Mouse (Mus musculus): ENCODE results near the gene Clip3.

Clip3 gene

DNA sequence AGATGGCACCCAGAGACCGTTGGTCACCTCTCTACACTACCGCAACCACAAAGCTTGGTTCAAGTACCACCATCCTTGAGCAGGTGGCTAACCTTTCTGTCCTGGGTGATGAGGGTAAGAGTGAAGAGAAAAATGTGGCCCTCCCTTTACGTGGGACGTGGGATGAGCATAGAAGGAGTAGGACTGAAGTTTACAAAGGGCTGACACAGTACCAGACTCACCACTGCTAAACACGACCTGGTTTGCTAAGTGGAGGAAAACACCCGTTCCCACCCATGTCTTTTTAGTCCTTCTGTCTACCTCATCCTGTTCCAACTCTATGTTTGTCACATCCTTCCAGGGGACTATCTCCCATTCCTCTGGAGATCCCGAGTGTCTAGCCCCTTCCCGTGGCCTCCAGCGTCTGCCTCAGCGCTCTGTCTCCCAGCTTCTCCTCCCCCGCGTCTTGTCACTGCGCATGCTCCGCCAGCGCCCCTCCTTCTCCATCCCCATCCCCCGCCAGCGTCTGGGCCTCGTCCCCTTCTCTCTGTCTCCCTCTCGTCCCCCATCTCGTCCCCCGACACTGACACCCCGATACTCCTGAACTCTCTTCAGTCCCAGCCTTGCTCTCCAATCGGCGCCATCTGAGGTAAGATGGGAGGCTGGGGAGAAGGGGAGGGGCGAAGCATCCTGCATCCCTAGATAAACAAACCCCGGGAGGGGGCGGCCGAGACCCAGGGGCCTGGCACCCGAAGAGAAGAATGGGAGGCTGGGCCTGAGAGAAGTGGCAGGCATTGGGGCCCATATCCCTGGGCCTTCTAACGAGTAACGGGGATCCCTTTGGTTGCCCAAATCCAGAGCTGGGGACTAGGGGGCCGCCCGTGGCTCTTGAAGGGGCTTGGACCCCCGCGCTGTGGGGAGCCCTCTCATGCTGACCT, at the start of gene Clip3:
TSS of gene Clip3 (plus strand) at position 514 of the 917 bp plus-strand sequence.
- peak in 1 of 2 experiments; percentile 63 for DNase-seq

DNA sequence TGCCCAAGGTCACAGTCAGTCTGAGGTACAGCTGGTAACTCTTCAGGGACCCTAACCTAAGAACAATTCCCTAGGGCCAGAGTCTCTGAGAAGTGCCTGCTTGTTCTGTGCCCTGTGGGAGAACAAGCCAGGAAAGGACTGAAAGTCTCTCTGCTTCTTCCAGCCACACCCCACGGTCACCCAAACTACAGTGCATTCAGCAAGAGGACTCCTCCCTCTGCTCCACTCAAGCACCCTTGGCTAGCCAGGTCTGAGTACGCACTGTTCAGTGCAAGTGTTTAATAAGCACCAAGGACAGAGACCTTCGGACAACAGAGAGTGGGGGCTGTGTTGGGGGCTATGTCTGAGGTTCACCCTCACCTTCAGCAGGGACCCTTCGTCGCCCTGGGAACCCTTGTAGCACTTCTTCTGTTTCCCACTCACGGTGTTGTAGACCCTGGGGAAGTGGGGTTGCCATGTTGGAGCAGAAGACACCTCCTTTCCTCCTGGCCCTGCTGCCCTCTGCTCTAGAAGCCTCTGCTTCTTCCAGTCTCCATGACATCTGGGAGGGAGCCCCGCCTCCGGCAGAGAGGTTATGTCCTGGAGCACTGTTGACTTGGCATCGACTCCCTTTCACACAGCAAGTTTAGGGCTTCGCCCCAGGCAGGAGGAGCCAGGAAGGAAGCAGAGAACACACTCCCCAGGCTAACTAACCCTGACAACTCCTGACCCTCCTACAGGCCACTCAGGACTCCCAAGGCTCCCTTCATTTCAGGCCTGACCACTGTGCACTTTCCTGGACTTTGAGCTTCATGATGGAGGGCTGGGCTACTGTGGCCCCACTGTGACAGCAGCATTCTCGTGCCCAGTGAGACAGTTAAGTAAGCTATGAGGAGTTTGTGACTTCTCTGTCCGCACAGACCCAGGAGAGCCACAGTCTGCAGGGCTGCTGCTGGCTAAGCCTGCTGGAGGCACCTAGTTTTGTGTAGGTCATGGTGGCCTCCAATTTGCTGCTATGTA, 39.3 kb upstream of the Clip3 start:
- peak; percentile 80 to 81 for DNase-seq

DNA sequence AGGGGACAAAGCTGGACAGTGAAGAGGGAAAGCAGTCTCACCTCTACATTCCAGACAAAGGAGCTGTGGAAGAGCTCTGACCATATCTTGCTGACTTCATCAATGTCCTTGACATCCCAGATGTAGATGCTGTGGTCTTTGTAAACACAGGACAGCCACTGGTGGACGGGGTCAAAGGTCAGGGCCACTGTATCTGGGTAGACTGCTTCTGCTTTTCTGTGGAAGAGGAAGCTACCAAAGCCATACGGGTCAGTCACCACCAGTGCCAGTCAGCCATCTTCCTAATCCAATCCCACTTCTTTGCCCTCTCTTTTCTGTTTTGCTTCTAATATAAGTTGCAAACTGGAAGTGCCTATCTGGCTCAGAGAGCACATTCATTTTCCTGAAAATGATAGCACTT, 26.5 kb upstream of the Clip3 start:
- peak in 1 of 2 experiments; percentile 13 for DNase-seq

DNA sequence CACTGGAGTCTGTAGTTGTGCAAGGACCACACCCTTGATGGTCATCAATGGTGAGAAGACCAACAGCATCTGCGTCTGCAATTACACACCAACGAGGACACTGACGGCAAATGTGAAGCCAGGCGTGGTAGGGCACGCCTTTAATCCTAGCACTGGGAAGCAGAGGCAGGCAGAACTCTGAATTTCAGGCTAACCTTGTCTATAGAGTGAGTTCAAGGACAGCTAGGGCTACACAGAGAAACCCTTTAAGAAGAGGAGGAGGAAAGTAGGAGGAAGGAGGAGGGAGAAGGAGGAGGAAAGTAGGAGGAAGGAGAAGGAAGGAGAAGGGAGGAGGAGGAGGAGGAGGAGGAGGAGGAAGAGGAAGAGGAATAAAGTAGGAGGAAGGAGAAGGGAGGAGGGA, 26.0 kb upstream of the Clip3 start:
- no peak for DNase-seq

DNA sequence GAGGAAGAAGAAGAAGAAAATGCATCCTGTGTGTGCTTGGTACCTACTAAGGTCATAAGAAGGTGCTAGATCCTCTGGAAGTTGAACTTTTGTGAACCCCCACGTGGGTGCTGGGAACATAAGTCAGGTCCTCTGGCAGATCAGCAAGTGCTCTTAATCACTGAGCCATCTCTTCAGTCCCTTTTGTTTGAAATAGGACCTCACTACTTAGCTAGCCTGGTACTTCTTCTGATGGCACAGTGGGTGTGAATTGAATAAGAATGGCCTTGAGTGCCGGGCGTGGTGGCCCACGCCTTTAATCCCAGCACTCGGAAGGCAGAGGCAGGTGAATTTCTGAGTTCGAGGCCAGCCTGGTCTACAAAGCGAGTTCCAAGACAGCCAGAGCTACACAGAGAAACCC, 25.6 kb upstream of the Clip3 start:
- DNase-seq, result no peak

DNA sequence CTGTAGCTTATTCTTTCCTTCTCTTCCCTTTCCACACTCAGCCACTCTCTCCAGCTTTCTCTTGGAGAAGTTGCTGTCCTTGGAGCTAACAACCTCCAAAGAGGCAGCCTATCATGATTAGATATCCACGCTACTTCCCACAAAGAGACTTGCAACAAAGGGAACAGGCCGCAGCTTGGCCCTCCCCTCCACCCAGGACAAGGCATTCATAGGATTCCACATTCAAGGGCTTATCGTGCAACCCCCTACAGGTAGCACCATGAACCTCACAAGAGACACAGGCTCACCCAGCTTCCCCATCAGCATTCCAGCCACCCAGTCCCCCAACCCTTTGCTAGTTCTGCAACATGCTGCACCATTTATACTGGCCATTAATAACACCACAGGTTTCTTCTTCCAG, 24.7 kb upstream of the Clip3 start:
- no peak for DNase-seq

DNA sequence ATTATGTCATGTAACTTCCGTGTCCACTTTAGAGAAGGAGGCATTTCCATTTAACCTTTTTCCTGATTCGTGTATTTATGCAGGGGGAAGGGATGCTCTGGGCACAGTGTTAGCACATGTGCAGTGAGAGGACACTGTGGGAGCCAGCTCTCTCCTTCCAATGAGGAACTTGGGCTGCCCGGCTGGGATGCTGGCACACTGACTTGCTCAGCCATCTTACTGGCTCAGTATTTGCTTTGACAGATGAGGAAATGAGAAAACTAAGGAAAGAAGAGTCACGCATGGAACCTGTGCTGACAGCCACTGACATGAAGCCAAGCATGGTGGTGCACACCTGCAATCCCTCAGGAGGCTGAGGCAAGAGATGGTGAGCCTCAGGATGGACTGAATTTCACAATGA, 21.9 kb upstream of the Clip3 start:
- DNase-seq, result no peak

DNA sequence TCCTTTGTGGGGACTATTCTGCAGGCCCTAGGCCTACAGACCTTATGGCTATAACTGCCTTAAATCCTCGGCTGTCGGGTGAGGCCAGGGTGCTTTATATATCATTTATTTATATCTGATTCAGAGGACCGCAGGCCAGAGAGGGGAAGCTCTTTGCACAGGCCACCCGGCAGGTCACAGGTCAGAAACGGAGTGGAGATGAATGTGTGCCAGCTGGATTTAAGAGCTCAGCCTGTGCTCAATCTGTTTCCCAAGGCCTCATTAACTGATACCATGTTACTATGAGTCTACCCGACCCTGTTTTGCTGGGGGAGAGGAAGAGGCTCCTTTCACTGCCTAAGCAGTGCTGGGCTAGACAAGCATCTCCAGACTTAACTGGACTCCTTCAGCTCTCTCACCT, 17.1 kb upstream of the Clip3 start:
- DNase-seq, result no peak

DNA sequence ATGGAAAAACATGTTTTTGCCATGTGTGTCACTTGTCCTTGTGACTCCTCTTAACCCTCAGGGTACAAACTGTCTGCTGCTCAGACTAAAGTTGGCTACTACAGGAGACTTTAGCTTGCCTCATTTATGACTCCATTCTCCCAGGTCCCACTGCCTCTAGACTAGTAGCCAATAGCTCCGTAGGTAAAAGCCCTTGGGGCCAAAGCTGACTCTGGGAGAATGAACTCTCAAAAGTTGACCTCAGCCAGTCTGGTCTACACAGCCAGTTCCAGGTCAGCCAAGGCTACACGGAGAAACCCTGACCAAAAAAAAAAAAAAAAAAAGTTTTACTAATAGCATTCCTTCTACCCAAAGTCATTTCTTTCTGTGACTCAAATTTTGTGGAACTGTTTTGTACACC, 12.6 kb upstream of the Clip3 start:
- DNase-seq, result peak in 1 of 2 experiments; percentile 18

DNA sequence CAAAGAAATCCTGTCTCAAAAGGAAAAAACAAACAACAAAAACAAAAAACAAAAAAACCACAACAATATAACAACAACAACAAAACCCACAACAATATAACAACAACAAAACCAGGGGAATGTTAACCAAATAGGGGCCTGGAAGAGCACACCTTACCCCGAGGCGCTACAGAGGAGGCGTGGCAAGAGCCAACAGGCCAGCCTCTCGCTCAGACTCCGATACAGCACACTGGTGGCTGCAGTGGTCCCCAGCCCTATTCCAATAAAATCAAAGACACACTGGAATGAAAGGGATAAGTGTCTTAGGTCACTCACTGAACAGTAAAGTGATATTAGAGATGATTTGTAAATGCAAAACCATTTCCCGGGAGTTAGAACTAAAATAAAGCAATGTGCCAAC, 12.0 kb upstream of the Clip3 start:
- DNase-seq, result peak in 1 of 2 experiments; percentile 20

DNA sequence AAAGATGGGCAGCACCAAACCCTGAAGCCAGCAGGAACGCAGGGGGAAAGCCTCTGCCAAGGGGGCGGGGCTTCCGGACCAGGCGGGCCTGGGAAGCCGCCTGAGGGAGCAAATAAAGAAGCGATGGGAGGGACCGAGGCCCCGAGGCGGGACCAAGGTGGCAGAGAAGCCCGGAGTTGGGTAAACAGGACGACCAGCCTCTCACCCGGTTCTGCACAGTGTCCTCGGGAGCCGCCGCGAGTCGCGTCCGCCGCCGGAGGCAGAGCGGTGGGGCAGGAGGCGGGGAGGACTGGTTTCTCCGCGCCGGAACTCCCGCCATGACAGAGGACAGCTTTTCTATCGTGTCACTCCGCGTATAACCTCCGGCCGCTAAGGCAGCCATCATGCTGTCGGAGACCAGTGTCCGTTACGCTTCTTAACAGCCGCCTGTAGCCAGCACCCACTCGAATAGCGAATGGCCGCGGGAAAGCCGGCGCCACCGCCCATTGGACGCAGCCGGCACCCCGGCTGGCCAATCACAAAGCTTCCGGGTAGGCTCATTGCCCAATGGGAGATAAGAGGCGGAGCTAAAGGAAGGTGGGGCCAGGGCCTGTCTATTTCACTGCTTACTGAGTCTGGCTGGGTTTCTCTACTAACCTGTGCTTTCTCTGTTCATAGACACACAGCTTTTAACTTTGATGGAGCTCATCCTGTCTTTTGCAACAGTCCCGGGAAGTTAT, 11.4 kb upstream of the Clip3 start, which contains the start of the genes Thap8 and Wdr62:
TSS of gene Thap8 (plus strand) at position 144 of the 719 bp plus-strand sequence.
TSS of gene Wdr62 (minus strand) at position 469 of the 719 bp plus-strand sequence.
- DNase-seq, result peak; percentile 94 to 95

DNA sequence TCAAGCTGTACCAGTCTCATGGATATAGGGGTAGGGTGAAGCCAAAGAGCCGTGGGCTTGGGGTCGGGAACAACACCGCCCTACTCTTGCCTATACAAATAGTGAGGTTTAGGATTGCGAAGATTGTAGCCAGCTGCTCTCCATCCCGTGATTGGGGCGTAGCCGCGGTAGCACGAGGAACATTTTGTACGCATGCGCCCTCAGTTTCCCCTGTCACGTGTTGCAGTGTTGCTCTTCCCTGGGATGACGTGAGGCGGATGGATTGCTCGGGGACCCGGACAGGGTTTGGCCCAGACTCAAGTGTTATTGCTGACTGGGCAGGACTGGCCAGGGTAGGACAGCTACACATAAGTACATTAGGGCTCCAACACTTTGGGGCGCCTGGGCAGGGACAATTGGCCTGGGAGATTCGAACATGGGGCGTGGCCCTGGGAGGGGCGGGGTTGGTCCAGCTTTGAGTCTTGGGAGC, 10.8 kb upstream of the Clip3 start:
- DNase-seq, result peak; percentile 86 to 91

DNA sequence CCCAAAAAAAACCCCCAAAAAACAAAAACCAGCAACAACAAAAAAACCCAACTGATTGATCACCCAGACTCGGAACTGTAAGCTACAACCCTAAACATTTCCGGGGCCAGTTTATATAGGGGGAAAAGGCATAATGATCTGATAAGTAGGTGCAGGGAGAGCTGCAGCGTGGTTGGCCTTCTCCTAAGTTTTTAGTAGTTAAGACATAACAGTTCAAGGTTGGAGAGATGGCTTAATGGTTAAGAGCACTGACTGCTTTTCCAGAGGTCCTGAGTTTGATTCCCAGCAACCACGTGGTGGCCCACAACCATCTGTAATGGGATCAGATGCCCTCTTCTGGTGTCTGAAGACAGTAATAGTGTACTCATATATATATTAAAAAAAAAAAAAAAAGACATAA, 10.0 kb upstream of the Clip3 start:
- no peak for DNase-seq

DNA sequence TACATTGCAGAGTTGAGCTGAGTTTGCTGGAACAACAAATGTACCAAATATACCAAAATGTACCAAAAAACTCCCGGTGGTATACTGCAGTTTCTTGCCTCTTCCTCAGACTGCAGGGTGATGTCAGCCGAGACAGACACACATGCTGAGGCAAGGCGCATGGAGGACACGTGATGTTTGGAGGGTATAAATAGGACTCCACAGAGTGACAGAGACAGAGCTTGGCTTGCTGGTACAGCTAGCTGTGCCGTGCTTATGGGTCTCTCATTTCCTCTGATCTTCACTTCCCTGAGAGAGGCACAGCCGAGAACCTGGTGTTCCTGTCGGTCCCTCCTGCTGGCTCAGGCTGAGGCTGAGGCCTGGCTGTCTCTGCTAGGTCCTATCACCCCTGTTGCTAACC, 8.8 kb upstream of the Clip3 start:
- DNase-seq, result no peak

DNA sequence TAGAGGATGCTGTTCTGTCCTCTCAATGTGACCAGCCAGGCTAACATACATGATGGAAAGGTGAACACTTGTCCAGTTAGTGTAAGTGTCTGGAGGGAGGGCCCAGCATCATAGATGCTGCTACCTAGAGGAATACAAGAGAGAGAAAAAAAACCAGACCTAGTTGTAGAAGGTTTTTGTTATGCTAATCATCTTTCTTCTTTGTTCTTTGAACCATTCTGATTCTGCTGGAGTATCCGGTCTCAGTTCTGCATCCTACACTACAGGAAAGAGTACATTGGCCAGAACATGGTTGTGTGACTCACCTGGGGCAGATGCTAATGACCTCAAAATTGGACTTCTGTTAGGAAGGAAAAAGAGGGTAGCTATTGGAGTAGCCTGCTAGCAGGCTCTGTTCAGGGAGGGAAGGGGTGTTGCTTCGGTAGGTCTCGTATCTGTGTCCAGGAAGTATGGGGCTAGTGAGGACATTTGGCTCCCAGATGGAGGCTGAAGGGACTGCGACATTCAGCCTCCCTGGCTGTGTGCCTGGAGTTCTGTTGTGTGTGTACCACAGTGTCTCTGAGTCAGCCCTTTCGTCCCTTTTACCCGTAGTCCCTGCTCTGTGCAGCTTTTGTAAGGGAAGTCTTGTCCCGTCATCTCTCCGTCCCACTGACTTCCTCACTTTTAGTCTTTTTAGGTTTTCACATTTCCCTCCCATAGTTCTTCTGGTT, 4.7 kb upstream of the Clip3 start:
- DNase-seq, result peak; percentile 49 to 53

DNA sequence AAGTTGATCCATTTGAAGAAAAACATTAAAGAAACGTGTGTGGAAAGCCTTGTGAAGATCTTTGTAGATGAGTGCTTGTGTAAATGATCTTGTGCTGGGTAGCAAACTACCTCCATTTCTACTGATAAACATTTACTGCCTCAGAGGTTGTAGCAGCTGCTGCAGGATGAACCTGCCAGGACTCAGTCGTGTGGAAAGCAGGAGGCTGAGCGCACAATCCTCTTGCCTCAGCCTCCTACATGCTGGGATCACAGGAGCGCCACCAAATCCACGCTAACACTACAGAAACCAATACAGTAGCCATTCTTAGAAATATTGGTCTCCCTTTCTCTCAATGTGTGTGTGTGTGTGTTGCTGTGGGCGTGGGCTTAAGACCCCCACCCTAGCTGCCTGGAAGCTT, 3.5 kb upstream of the Clip3 start:
- no peak for DNase-seq

DNA sequence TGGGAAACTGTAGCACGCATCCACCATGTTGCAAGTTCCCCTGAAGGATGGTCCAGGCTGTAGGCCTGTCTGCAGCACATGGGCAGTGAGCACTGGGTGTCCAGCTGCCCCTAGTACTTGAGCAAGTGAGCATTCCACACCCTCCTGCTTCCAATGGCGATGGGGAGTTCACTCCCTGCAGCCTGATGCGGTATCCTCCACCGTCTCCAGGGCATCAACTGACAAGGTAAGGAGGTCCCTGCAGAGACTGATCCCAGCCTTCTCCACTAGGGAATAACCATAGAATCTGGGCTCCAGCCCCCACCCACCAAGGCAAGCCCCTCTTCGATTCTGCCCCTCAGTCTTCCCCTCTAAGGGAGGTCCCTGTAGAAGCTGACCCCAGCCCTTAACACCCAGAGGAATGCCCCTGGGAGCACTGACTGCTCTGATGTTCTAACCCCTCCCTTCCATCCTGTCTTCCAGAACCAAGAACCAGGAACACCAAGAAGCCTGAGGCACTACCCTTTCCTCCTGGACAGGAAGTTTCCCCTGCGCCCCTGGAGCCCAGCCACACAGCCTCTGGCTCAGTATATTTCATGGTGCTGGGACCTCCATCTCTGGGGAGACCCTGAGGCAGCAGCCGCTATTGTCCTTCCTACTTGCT, 2.3 kb upstream of the Clip3 start:
- DNase-seq, result no peak

DNA sequence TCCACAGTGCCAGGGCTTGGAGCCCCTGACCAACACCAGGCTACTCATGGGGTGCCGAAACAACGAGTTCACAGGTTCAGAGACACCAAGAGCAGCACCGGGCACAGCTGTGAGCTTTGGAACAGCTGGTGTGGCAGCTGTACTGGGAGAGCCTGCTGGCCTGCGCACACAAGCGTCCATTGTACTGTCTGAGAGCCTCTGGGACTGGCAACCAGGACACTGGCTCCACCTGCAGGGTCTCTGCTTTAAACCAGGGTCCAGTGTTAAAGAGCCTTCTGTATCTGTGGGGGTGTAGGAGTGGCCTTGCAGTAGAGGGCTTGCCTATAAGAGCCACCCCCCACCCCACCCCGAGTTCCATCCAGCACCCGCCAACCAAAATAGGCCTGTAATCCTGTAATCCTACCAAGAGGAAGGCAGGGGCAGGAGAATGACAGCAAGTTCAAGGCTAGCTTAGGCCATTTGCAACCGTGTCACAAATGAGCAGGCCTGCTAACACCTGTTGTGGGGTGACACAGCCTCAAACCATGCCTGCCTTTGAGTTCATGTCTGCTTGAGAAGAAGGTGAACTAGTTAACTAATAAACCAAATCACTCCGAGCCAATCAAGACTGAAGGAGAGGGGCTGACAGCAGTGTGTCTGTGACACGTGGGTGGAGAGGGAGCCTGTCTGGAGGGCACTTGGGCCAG, 1.7 kb upstream of the Clip3 start:
- DNase-seq, result no peak

DNA sequence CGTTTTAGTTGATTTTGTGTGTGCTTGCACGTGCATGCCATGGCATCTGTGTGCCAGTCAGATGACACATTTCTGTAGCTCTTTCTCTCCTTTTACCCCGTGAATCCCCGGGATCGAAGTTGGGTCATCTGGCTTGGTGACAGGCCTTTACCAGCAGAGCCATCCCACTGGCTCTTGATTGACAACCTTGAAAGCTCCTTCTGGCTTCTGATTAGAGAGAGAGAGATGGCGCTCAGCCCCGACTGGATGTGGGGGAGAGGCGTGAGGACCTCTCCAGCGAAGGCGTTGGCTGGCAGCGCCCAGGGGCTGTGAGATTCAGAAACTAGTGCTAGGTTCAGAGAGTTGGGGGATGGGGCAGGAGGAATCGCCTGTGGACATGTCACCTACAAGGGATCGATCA, 2.3 kb downstream of the Clip3 start:
- DNase-seq, result no peak

DNA sequence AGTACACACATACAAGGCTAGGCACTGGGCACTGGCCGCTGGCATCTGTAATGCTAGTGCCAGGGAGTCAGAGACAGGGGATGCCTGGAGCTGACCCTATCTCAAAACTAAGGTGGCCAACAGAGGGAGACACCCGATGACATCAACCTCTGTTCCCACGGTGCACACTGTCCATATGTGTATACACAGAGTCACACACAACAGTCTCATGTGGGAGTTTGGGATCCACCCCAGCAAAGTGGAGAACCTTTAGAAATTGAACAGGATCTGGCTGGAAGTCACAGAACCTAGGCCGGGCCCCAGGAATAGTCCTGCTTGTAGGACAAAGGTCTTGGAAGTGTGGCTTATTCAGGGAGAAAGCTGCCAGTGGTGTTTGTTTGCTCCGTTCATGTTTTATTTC, 2.8 kb downstream of the Clip3 start:
- no peak for DNase-seq

DNA sequence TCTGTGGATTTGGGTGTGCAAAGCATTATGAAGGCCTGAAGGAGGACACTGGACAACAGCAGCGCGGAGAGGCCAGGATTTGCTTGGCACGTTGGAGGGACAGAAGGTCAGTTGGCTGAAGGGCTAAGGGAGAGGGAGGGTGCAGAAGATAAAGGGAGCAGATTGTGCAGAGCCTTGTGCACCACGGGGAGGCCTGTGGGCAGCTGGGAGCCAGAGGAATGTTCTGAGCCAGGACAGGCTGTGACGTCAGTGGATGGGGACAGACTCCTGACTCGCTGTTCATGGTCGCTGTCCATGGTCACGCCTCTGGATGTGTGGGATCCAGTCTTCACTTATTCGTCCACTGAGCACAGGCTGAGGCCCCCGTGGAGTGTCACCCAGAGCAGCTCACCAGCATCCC, 3.6 kb downstream of the Clip3 start:
- DNase-seq, result peak in 1 of 2 experiments; percentile 40

All from kidney, postnatal 36 days (tissue).